Mouse (Mus musculus) megakaryocyte, adult 5-6 weeks (primary cell): ENCODE data around the gene Agap1. TPM values are rescaled to one million over a fixed set of nuclear protein-coding genes. Genes with fewer than 3 reads are reported as not detected.
"Not testable (repeated sequence)": the region's sequence is repeated elsewhere in the genome, so short reads cannot be mapped to it uniquely, and the experiment has no call there.

ENCODE experiments used
- ATAC-seq: 2 replicates; pipeline ENCODE4 v1.8.0; 2016; ENCODE audit warnings: mild to moderate bottlenecking, inconsistent platforms; ENCODE audit not compliant: poor library complexity, severe bottlenecking
- total RNA-seq, 2 experiments: library from RNA; stranded (forward) in 1 of 2; stranded (reverse) in 1 of 2; fragments of 153-499, 151-499 nt in 1 of 2; fragments of 221-1000, 200-1000 nt in 1 of 2; gene quantifications; 2 replicates each; pipeline versions ENCODE4 v1.2.3 to v1.2.4; 2015 to 2017

The Agap1 gene
- total RNA-seq, 2 experiments from 2014 or later, result 4.0 to 7.9 TPM

DNA sequence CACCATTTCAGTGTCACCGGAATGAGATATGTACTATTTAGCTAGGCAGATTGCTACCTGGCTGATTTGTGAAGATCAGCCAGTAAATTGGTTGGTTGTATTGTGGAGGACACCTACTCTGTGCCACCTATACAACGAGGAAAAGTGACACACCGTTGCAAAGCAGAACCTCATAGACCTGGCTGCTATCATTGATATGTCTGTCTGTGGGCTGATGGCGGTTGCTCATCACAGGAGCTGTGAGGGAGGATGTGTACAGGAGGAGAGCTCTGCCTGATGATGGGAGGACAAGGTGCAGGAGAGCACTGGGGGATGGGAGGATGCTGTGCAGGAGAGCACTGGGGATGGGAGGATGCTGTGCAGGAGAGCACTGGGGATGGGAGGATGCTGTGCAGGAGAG is 46.7 kb downstream of the Agap1 start:
- no peak for ATAC-seq

DNA sequence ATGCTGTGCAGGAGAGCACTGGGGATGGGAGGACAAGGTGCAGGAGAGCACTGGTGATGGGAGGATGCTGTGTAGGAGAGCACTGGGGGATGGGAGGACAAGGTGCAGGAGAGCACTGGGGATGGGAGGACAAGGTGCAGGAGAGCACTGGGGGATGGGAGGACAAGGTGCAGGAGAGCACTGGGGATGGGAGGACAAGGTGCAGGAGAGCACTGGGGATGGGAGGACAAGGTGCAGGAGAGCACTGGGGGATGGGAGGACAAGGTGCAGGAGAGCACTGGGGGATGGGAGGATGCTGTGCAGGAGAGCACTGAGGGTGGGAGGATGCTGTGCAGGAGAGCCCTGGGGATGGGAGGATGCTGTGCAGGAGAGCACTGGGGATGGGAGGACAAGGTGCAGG is 47.3 kb downstream of the Agap1 start:
- ATAC-seq, result not testable (repeated sequence)

DNA sequence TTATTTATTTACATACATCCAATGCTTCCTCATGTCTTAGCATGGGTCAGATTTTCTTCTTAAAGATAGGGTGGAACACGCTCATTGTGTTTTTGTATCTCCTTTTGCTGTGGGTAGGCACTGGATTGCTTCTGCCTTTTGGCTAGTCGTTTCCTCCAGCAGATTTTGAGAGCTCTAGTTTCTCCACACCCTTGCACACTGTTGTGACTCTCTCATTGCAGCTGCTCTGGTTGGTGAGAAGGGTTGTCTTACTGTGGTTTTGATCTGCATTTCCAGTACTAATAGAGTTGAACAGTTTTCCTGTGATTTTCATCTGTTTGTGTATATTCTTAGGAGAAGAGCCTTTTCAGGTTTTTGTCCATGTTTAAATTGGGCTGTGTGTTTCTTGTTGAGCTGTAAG is 54.6 kb downstream of the Agap1 start:
- no peak for ATAC-seq

DNA sequence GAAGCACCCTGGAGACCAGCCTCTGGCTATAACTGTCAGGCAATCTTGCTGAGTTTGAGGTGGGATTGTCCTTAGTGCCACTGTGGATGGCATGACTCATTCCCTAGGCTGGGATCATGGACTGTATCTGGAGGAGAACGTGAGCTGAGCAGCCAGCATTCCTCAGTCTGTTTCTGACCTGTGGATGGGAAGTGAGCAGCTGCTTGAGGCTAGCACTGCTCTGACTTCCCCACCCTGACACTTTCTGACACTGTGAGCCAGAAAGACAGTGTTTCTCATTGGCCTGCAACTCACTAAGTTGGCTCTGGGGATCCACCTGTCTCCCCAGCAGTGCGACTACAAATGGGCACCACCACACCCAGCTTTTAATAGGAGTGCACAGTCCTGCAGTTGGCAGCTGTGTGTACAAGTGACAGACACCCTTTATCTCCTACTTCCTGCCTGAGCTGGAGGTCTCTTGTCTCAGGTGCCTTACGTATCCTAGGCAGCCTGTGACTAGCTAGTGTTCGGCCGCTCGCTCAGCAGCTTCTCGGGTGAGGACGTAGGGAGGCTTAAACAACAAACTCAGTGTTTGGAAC is 55.2 kb downstream of the Agap1 start:
- 0 out of 2 replicates have a peak, but pooled peaks have one; percentile 30 for ATAC-seq

DNA sequence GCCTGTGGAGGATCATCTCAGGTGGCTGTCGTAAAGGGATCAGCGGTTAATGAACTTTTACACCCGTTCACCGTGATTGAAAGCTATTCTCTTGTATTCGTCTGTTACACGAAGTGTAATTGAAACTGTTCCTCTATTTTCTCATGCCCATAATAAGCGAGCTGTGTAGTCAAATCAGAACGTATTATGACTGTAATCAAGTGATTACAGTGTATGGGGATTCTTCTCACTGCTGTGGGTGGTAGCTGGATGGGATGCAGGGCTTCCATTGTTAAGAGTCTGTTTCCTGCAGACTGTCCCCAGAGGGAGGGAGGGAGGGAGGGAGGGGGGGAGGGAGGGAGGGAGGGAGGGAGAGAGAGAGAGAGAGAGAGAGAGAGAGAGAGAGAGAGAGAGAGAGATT is 56.1 kb downstream of the Agap1 start:
- no peak for ATAC-seq

DNA sequence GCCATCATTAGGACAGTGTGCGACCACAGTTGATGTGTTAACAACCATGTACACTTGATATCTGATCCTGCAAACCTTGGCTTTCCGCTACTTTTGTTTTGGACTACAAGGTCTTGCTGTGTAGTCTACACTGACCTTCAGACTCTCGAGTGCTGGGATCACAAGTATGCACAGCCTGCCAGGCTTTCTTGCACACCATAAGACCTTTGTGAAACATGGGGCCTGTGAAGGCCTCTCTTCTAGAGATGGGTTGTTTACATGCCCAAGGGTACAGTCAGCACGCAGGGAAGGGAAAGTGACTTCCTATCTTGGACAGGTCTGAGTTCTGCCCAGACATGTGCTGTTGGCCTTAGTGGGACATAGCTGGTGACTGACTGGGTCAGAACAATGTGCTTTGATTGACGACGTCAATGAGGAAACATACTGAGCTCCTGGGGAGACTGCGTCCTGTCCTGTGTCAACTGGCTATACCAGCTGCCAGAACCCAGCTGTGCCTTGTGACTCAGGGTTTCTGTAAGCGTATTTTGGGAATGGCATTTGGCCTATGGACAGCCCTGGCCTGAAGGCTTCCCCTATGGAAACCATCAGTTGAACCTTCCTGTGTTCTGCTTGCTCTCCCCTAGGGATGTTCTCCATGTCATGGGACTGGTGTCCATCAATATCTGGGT is 59.1 kb downstream of the Agap1 start:
- no peak for ATAC-seq

DNA sequence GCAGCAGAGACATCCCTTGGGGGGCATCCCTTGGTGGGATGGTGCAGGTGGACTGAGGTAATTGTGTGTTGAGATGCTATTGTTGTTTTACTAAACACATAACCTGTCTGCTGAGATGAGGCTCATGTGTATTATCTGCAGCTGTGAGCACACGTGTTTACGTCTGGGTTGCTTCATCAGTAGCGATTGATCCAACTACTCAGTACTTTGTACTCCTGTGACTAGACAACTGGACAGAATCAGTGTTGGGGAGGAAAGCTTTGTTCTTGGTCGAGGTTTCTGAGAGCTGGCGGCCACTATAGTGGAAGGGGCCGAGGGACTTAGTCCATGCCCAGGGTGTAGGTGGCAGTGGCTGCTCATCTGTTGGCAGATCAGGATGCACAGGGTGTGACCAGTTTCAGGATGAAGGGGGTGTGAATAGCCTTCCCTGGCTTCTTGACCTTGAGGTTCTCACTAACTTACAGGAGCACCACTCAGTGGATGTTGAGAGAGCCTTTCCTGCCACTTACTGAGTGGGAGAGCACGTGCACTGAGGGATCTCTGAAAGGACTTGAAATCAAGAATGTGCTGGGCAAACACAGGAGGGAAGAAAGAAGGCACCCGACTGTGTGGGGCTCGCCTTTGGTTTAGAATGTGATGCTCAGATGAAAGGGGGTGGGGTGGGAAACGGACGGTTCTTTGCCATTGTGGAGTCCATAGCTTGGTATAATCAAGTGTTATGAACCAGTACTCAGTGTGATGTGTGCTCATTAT is 61.4 kb downstream of the Agap1 start:
- ATAC-seq, result no peak

DNA sequence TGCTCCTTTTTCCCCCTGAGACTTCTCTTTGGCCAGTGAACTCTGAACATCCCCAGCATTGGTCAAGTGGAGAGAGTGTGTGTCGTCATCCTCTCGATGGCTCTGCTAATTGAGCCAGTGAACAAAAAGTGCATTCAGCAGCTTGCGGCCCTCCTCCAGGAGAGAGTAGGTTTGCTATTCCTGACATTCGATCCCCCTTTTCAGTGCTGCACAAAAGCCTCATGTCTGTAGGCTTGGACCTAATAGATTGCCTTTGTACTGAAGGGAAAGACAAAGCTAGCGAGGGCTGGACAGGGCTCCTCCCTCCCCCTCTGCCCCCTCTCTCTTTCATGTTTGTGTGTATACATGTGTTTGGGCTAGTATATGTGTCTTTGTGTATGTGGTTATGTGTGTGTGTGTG is 63.2 kb downstream of the Agap1 start:
- no peak for ATAC-seq

DNA sequence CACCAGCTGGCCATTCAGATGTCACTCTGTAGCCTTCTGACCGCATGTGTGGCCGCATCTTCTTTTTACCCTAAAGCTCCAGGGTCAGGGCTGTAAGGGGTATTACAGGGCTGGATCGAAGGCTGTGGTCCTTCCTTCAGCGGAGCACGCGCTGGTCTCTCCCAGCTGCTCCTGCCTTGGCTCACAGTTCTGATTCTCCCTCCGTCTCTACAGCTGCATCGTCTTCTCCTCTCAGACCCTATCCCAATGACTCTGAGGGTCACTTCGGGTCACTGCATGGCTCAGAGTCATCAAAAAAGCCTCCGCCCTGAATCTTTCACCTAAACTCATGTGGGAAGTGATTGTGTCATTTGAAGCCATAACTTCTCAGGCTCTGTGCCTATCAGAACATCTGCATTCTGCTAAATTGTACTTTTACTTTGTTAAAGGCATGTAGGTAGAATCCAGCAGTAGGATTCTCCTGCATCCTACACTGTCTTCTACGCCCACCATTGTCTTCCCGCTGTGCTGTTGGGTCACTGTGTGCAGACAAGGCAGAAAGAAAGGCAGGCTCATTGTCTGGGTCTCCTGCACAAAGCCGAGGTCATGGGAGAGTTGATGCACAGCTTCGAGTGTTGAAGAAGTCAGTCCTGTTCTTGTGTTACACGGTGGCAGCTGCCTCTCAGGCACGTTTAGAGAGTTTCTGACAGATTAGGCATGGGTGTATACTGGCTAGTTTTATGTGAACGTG is 65.5 kb downstream of the Agap1 start:
- no peak for ATAC-seq

DNA sequence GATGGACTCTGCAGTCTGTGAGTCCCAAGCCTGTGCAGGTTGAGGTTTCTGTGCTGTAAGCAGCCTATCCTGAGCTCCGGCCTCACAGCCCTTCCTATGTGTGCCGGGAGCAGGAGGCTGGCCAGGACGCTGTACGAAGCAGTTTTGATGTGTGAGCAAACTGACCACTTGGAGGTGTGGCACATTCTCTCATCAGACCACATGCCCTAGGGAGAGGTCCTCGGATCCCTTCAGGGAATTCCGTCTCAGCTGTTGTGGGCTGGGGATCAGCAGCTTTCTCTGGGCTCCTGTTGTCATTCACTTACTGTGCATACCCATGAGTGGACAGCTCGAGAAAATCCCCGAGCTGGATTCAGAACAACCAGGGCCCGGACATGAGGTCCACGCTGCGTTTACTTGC is 66.8 kb downstream of the Agap1 start:
- no peak for ATAC-seq

DNA sequence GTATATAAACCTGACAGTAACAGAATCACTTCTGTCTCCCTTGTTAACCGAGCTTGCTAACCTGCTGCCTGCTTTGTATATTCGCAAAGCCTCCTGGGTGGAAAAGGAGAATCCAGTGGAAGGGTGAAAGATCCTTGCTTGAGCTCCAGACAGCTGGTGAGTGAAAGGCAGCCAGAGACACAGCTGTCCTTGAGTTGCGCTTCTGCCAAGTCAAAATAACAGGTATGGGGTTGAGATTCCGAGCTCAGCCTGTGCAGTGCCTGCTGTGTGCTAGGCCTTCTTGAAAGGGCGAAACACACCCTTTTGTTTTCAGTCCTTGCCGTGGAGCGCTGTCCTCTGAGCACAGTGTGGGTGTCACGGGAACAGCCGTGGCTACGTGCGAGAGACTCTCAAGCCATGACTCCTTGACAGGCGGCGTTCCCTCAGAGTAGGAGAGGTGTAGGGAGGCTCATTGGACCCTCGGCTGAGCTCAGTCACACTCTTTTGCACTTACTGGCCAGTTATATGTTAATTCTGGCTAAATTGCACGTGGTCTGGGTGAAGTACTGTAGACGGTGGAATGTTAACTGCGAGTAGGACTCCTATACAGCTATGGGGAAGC is 67.4 kb downstream of the Agap1 start:
- ATAC-seq, result no peak

DNA sequence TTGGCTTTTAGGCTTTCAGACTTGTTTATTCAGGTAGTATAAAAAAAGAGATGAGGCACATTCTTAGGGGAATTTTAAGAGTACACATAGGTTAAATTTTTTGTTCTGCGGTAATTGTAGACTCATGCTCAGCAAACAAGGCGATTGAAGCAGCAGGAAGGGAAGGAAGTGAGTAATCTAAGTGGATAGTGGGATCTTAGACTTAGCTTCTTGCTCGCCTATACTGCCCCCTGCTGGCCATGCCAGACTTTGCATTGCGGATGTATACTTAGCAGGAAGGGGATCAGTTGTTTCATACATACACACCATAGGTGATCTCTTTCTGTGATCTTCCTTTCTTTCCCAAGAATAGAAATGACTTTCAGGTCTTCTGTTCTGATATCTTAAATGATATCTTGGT is 69.8 kb downstream of the Agap1 start:
- ATAC-seq, result peak; percentile 77

DNA sequence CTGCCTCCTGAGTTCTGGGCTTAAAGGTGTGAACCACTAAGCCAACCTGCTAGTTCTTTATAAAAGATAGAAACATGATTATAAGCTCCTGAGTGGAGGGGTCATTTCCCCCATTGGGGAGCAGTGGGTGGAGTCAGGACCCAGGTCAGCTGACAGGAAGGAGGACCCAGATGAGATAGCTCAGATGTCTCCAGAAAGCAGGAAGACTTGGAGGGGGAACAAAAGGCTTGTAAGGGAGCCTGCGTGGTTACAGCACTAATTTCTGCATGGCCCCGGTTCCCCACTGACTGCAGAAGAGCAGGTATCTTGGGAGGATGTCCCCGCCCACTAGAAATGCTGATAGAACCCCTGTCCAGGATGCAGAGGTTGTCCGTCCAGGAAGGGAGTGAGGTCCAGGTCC is 70.4 kb downstream of the Agap1 start:
- ATAC-seq, result no peak

DNA sequence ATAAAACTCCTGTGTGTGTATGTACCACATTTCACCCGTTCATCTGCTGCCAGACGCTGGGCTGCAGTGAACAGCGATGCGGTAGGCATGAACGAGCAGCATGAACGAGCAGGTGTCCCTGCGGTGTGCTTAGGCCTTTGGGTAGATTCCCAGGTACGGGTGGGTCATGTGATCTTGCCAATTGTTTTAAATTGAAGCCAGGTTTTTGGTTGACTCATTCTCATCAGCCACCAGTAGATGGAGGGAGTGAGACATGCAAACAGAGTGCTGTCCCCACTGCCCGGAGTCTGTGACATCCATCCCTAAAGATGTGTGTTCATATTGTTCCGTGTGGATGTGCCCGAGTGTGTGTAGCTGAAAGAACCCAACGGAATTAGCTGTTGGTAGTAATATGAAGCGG is 71.2 kb downstream of the Agap1 start:
- peak; percentile 77 for ATAC-seq

DNA sequence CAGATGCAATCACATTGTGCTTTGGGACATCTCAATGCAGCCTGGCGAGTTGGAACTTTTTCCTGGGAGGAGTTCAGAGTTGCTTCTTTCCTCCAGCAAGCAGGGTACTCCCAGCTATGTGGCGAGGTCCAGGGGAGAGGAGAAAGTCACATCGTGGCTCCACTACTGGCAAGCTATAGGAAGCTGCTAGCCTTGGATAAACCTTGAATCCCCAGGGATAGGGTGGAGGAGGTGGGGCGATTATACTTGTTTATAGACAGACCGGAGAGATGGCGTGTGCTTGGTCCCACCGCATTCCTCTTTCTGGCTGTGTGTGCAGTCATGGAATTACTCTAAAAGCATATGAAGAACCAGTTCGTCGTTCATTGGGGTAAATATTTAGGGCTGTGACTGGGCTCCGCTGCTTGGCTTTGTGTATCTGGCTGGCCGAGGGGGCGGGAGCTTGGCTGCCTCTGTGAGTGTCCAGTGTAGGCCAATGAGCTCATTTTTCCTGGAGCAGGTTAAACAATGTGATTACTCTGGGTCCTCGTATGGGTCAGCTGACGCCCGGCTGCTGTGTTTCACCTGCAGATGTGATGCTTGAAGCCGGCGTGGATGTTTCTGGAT is 74.2 kb downstream of the Agap1 start:
- ATAC-seq, result no peak

DNA sequence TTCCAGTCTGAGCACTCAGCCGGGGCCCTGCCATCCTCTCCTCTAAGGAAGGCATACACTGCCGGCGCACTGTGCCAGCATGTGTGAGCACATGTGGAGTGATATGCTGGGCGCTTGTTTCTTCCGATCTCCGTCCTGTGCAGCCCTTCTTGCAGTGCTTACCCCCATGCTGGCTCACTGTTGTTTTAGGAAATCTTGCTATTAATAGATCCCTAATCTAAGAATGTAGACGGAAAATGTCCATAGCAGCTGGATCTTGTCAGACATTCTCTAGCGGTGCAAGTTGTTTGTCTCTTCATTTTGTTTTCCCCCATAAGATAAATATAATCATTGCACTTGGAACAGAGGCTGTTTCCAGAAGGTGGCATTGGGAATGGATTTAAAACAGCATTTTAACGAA is 79.1 kb downstream of the Agap1 start:
- ATAC-seq, result no peak

DNA sequence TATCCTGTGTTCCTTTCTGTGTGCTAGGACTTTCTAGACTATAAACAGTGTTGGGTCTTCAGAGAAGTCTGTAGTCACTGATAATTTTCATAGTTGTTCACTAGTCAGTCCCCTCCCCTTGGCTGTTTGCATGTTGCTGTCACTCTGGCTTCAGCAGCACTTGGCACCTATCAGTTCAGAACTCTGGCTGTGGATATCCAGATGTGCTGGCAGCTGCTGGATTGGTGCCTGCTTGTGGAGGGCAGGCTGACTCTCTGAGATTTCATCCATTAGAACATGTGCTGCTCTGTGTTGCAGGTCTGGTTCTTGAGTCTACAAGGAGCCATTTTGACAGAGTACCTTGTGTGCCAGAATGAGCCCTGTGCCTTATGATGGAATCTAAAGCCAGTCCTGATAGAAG is 80.6 kb downstream of the Agap1 start:
- ATAC-seq, result no peak

DNA sequence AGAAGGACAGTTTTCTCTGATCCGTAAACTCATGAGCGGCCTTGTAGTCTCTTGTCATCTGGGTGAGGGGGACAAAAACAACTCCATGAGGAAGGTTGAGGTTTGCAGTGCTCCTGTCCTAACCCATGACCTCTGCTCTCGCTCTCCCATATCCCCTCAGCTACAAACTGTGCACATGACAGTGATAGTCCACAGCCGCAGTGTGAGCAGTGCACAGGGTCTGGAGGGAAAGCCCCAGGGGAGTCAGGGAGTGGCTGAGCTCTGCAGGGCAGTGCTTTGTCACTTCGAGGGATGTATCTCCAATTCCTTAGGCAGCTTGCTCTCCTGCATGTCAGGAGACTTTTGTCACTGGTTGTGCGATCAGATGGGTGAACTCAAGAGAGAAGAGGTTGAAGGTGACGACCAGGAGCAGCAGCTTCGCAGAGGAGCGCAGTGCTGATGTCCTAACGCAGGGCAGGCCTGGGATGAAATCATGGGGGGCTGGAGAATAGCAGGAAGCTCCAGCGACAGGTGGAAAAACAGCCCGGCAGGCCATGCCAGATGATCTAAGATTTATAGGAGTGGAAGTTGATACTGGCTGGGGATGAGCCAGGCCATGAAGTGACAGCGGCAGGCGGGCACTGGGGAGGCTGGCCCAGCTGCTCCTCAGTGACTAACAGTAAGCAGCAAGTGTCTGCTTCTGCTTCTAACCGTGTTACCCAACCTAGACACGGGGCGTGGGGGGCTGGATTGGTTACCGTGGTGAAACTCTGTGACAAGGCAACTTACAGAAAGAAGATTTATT is 83.7 kb downstream of the Agap1 start:
- no peak for ATAC-seq

DNA sequence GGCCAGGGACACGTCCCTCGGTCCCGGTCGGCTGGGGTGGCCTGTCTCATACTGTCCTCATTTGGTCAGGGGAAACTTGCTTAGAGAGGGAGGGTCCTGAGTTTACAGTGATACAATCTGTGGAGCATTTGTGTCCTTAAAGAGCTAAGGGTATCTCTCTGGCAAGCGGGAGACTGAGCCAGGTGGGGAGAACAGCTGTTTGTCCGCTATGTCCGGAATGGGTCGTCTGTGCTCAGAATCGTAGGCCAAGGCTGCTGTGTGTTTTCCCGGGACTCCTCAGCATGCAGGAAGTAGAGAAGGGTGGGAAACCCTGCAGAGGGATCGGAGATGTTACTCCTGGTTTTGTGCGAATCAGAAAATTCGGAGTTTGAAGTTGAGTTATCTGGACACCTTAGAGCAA is 84.5 kb downstream of the Agap1 start:
- ATAC-seq, result no peak

DNA sequence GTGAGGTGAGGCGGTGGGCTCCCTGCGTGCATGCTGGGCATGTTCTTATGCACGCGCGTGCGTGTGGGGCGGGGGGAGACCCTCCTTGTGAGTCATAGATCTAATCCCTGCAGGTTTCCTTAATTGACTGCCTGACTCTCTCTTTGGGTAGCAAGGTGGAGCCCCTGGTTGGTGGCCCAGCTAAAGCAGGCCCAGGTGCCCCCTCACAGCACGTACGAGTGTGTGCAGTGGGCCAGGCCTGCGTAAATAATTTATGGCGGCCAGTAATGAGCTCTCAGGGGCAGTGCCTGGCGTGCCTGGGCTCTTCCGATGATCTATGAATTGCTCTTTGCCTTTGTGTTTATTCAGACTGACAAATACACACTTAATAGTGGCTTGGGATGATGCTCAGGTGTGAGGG is 86.5 kb downstream of the Agap1 start:
- ATAC-seq, result no peak
